Mouse (Mus musculus) layer of hippocampus, adult 18-20 months (tissue): ENCODE data around the gene Thumpd1. TPM values are rescaled to one million over a fixed set of nuclear protein-coding genes. Genes with fewer than 3 reads are reported as not detected.
A peak's percentile ranks its signal among the peaks of the same experiment; 100 is the strongest.
"Not testable (repeated sequence)": the region's sequence is repeated elsewhere in the genome, so short reads cannot be mapped to it uniquely, and the experiment has no call there.

Experiments used
- DNase-seq, 2 experiments: peaks; one replicate each; pipeline ENCODE4 v3.0.0; 2022; ENCODE audit warnings: low spot score in 2 of 2
- long read RNA-seq: library from polyadenylated mRNA; stranded (forward); transcript quantifications from one replicate; pipeline ENCODE4 v2.0.0, GENCODE M21; 2021
- total RNA-seq, 2 experiments: library from RNA; stranded (reverse); gene quantifications; 2 replicates each; pipeline ENCODE4 v1.2.3; 2021

Gene Thumpd1
- 10 to 100 TPM; 49.5 to 50.4 TPM for total RNA-seq
- long read RNA-seq, transcript Thumpd1-201 (4 exons, 2,689 nt), result major isoform, 118 of 123 reads
- long read RNA-seq, partial matches to known transcripts, result 3 of 123 reads
- long read RNA-seq, other reads (novel, unspliced or antisense), result 2 of 123 reads

DNA sequence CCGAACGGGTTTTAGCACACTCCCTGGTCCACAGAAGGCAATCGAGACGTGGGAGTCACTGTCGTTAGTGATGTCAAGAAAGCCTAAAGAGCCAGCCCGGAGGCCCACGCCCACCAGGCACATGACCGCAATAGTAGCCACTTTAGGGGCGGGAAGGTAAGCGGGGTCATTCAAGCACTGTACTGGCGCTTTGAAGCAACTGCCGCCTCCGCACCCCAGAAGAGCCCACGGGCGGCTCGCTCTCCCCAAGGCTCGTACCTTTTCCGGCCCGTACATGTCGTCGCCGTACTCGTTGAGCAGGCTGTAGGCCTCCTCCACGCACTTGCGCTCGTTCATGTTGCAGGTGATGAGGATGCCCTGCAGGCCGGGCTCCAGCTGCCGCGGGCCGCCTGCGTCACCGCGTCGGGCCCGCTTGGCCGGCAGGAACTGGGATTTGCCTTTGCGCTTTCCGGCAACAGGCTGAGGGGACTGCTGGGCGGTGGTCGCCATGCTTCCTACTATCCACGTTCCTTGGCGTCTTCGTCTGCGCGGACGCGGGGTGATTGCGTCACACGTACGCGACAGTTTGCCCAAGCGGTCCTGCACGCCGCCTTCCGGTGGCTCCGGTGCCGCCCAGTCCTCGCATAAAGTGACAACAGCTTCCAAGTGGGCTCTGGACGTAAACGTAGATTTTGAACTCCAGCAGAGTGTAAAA, at the start of gene Thumpd1:
TSS of gene Thumpd1 (minus strand) at position 546 of the 694 bp plus-strand sequence.
- DNase-seq, result peak; percentile 88 to 97

DNA sequence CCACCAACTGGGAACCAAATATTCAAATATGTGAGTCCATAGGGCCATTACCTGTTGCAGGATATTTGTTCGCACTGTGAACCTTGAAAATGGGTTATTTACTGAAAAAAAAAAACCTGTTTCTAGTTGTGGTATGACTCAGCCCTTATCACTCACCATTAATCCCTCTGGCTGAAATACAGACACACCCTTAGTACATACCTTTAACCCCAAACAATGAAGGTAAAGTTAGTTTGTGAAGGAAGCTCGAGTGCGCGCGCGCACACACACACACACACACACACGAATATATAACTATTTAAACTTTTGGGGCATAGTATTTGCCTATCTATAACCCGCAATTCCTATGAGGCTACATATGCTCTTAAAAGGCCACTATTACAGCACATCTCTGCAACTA, 49.3 kb upstream of the Thumpd1 start:
- no peak for DNase-seq

DNA sequence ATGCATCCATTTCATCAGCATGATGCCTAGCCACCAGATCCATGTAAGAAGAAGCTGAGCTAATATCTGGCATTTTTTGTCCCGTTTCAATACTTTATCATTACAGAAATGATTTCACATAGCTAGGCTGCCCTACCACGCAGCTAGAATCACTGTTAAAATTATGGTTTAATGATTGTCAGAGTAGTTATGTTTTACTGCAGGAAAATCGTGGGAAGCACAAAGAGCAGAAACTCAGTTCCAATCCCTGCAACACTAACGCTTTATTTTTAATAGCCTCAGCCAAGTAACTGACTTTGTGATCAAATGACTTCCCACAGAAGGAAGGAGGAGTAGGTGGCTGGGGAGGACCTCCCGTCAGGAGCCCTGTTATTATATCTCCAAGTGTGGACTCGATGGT, 46.4 kb upstream of the Thumpd1 start:
- DNase-seq, result no peak

DNA sequence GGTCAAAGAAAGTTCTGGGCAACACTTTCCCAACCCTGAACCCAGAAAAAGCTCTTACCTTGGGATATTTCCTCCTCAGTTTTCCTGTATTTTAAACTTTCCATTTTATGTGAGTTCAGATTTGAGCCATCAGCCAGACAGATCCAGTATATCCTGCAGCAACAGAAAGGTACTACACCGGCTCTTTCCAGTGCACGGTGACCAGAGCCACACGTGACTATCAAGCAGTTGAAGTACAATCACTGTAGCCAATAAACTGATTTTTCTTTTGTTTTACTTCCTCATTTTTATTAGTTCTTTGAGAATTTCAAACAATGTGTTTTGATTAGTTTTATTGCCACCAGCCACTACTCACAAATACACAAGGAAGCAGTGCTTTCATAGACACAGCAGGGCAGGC, 43.8 kb upstream of the Thumpd1 start:
- DNase-seq, result no peak

DNA sequence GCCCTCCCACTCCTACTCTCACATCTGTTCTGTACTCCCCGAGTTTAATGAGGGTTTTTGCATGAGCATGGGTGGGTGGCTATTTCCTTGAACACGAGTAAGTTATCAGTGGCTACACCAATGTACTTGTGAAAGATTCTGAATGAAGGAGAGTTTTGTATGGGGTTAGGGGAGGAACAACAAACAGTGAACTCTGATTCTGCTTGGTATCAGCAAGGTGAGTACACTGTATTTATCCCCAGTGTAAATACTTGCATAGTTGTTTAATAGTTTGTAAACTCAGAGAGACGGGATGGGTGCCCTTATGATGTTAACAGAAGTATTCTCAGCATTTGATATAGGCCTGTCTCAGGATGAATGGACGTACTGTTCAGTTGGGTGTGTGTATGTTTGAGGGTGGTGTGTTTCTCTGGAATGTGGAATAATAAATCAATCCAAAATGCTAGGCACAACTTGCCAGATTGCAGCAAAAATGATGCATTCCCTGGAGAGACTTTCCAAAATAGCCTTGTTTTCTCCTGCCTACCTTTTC, 41.6 kb upstream of the Thumpd1 start:
- DNase-seq, result no peak

DNA sequence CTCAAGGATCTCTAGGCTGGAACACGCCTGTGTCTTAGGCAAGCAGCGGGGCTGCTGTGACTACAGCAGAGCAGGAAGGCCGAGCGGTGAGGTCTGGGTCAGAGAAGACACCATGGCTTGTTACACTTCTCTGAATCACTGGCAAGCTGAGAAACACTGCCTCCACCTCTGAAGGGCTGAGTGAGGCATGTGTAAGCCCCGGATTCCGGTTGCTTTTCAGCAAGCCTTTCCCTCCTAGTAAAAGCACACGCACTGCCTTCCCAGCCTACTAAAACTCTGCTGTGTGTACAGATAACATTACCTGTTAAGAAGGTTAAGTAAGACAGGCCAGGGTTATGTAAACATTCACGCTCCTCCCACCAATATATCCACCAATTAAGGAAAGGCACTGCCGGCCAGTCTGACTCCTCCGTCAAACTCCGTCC, 39.9 kb upstream of the Thumpd1 start, which contains the start of gene Acsm3:
TSS of gene Acsm3 (plus strand) at position 397 of the 425 bp plus-strand sequence.
- no peak for DNase-seq

DNA sequence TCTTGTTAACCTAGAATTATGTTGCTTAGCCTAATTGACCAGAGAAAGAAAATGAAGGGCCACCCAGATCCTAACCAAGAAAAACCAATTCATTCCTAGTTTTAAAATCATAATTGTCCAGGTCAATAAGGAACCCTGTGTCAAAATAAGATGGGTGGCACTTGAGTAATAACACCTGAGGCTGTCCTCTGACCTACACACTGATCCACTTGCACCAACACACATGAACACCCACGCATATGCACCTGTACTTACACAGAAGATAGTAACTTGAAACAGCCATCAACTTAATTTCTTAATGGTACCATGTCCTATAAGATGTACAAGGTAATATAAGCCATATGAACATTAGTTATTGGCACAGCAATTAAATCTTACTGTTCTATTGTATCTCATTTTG, 33.1 kb upstream of the Thumpd1 start:
- DNase-seq, result no peak

DNA sequence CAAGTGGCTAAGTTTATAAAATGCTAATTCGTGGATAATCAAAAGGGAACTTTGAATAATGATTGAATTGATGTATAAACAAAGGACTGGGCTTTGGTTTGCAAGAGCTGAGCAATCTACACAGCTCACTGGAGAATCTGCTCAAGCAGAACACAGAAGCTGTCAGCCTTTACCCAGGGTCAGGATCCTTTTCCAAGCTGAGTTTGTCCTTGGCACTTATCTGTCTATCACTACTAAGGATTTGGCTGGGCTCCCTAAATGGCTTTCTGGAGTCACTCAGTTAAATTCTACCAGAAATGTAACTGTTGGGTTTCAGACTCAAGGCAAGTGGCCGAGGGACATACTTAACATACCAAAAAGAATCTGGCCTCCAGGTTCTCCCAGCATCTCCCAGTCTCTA, 29.3 kb upstream of the Thumpd1 start:
- no peak for DNase-seq

DNA sequence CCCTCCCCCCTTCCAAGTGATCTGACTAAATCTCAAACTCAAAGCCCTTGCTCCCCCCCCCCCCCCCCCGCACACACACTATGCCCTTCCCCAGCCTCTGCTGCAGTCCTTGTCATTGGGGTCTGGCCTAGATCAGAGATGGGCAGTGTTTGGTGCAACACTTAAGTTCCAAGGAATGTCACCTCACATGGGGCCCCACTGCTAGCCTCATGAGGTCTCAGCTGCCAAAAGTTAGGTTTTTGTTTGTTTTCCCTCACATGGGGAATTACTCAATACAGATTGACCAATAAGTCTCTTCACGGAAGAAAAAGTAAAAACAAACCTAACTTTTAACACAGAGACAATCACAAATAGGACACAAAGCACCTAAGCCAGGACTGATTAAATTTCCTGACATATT, 28.2 kb upstream of the Thumpd1 start:
- DNase-seq, result no peak

DNA sequence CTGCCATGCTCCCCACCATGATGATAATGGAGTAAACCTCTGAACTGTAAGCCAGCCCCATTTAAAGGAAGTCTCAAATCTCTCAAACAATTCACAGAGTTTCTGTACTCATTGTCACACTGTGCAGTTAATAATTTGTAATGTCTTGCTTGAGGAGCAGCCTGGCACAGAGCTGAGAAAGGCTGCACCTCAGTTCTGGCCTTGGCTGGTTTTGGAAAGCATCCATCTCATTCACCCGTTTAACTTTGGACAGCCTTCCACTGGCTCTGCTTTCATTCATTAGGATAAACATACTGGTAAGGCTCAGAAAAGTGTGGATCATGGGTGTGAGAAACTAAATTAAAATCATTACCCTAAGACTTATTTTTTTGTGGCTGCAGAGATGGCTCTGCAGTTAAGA, 25.3 kb upstream of the Thumpd1 start:
- no peak for DNase-seq

DNA sequence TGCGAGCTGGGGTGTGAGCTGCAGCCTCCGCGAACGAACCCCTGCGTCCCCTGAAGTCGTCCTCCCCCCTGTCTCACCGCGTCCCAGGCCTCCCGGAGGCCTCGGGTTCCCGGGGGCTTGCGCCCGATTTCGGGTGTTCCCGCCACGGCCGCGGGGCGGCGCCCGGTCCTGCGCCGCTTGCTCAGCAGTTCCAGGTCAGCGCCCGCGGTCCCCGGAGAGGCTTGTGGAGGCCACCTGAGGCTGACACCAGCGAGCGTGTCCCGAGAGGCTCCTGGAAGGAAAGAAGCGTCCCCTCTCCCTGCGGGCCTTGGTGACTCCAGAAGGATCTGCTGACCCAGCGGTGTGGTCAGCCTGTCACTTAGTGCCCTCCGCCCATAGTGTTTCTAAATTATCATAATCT, 23.7 kb upstream of the Thumpd1 start:
- no peak for DNase-seq

DNA sequence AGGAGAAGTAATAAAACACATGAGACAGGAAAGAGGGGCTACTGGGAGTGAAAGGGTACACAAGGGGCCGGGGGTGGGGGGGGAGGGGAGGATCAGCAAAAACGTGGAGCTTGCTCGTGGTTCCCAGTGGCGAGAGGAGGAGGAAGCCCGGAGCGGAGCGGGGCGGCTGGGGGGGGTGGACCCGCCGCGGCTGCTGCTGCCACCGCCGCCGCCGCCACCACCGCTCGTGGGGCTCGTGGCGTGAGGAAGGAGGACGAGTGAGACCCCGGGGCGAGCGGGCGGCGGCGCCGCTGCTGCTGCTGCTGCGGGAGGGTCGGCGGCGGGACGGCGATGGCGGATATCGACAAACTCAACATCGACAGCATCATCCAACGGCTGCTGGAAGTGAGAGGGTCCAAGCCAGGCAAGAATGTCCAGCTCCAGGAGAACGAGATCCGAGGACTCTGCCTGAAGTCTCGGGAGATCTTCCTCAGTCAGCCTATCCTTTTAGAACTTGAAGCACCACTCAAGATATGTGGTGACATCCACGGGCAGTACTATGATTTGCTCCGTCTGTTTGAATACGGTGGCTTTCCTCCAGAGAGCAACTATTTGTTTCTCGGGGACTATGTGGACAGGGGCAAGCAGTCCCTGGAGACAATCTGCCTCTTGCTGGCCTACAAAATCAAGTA, 19.3 kb upstream of the Thumpd1 start:
- not testable (repeated sequence) for DNase-seq

DNA sequence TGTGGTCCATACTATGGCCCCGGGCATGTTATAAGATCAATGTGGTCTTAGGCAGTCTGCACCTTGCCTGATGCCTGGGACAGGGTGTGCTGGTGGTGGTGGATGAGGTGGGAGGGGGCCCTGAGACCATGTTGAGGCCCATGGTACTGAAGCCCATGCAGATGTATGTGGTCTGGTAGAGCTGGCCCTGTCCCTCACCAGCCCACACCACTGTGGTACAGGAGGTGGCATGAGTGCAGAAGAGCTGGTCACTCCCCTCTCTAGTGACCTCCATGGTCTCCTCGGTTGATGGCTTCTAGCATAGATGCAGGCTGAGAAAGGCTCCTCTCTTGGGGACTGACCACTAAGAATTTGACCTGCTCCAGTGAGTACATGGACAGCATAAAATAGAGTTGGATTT, 18.3 kb upstream of the Thumpd1 start:
- no peak for DNase-seq

DNA sequence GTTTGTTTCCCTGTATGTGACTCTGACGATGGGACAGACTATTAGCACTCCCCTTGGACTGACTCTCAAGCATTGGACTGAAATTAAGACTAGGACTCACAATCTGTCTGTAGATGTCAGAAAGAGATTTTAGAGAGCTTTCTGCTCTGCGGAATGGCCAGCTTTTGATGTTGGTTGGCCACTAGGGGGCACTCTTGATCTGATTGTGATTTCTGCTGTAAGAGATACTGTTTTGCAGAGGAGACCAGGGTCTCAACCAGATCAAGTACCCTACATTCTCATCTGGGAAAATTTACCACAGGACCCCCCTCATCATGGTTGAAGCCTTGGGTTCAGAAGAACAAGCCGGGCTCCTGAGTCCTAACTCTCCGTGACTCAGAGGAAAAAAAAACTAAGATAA, 10.7 kb upstream of the Thumpd1 start:
- DNase-seq, result peak in 1 of 2 experiments; percentile 24

DNA sequence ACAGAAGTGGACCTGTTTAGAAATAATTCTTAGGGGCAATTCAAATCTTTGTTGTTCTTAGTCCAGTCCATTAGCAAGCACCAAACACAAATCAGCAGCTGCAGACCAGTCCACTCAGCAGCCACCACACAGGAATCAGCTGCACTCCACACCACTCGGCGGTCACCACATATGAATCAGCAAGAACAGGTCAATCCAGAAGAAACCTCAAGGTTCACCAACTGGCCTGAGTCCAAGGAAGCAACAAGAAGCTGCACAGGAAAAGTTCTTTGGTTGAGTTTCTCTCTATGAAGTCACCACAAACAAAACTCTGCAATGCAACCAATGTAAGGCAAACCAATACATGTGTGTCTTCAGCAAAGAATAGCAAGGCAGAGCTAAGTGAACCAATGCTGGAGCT, 7.0 kb upstream of the Thumpd1 start:
- no peak for DNase-seq

DNA sequence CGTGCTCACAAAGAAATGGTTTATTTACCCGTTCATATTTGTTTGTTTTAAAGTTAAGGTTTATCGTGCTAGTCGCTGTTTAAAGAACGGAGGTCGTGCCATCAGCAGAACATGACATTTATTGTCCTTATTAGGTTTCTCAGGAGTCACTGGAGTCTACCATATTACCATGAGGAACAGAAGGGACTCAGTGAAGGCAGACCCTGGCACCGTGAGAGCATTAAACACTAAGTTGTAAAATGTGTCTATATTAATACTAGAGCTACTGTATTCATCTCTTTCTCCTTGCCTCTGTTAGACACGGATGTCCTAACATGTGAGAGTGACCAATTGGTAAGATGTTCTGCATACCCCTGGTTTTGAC, 331 bp upstream of the Thumpd1 start:
- DNase-seq, result no peak

DNA sequence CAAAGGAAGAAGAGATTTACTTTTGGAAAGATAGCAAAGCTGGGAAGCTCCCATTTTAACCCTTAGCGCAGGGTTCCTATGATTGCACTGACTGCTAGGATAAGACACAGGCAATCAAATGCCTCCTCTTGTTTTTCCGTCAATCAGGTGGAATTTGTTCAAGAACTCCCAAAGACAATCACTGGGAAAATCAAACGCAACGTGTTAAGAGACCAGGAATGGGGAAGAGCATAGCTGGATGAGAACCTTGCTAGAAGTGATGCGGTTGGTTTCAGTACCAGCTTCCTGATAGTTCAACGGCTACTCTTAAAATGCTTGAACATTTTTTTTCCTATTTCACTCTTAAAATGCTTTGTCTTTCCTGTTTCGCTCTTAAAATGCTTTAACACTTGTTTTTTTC, 6.5 kb downstream of the Thumpd1 start:
- no peak for DNase-seq

DNA sequence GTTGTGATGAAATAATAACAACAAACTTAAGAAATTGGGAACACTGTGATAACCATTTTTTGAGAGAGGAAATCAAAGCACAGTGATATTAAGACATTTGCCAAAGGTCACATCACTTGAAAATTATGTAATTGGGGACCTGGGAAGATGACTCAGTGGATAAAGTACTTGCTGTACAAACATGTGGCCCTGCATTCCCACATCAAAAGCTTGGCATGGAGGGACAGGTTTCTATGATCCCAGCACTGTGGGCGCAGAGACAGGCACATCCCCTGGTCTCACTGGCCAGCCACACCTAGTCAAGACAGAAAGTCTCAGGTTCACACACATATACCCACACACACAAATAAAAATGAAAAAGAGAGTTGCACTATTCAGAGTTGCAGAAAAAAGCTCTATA, 25.7 kb downstream of the Thumpd1 start:
- DNase-seq, result no peak

DNA sequence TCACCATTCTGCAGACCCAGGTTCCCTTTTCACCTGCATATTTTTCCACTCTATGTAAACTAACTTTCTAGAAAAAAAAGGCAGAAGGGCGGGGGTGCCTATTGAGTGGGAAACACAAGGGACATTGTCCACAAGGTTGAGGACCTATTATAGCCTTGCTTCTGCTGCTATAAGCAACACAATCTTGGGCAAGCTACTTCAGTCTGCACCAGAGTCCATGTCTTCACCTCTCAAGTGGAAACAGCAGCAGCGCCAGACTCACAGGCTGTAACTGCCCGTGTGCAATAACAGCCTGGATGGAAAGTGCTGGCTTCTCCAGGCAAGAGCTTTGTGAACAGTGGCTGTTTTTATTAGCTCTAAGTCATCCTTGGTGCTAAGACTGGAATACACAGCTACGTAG, 28.3 kb downstream of the Thumpd1 start:
- no peak for DNase-seq

DNA sequence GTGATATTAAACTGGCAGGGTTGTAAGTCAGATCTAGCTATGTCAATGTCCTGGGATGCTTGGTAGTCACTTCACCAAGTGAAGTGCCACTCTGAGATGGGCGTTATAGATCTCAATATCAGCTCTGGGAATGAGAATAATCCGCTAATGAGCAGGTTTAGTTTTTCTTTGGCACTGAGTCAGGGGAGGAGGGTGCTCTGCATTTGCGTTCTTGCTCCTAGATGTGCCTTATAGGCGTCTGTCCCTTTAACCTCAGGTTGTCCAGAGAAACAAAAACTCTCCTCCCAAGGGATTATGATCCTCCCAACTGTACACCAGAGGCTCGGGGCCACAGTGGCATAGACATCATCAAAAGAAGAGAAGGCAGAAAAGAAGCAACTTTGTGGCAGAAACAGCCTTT, 30.9 kb downstream of the Thumpd1 start, which contains the start of gene Acsm4:
TSS of gene Acsm4 (plus strand) at position 301 of the 400 bp plus-strand sequence.
- no peak for DNase-seq

DNA sequence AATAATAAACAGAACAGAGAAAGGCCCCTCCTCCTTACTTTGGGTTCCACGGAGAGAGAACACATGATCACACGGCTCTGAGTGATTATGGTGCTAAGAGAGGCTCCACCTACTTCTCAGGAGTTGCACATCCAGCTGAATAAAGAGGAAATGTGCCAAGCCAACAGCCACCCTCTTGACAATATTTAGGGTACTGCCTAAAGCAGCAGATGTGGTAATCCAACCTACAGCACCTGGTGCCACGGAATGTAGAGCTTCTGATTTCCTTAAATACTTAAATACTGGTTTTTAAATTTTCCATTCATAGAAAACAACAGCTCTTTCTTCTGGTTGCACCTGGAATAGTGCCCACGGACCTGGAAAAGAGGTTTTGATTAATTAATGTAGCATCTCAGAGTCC, 37.9 kb downstream of the Thumpd1 start:
- DNase-seq, result no peak

DNA sequence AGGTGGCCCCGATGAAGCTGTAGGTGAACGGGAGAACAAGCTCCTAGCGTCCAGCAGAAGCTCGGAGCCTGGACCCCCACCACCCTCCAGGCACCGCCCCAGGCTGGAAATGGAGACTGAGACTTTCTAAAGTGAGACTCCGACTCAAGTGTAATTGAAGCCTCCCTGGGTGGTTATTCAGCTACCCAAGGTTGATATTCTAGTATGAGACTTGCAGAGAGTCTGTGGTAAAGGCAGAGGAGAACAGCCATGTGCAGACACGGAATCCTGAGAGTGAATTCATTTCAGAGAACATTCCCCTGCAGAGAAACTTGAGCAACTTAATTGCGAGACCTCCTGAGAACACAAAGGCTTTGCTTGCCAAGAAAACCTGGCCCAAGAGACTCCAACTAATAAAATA, 40.5 kb downstream of the Thumpd1 start:
- no peak for DNase-seq
